Mouse (Mus musculus) CH12.LX (cell line): ENCODE measurements at regions not wholly inside any gene's neighbourhood (a gene's known extent, or its start where the extent isn't known, plus 50 kb on each side); places are given as distances from the start of the nearest gene placed in this dataset.
A peak's percentile ranks its signal among the peaks of the same experiment; 100 is the strongest.

Source experiments
- DNase-seq: peaks from one replicate; pipeline ENCODE4 v3.0.0-alpha.2; 2013; ENCODE audit errors: extremely low read depth
- H3K27ac ChIP-seq: 2 replicates; pipeline ENCODE4 v1.5.1; 2012; ENCODE audit warnings: low read depth, mild to moderate bottlenecking, control low read depth, moderate library complexity; ENCODE audit not compliant: insufficient read depth
- H3K27me3 ChIP-seq: replicated peaks from 2 replicates; pipeline ENCODE3; 2012; ENCODE audit warnings: inconsistent platforms
- H3K36me3 ChIP-seq, 2 experiments: replicated peaks in 1 of 2; 2 replicates each; pipeline versions ENCODE3 to v1.6.1; 2012; ENCODE audit warnings: inconsistent platforms in 1 of 2, low read length in 1 of 2, mild to moderate bottlenecking in 1 of 2, mixed read lengths in 1 of 2, moderate library complexity in 1 of 2; ENCODE audit not compliant: control insufficient read depth in 1 of 2, insufficient read depth in 1 of 2
- H3K4me1 ChIP-seq, 2 experiments: 2 replicates each; pipeline ENCODE4 v1.6.1; 2012; ENCODE audit warnings: inconsistent platforms in 1 of 2, moderate library complexity in 1 of 2; ENCODE audit not compliant: insufficient read depth in 2 of 2, control insufficient read depth in 1 of 2
- H3K4me2 ChIP-seq: 2 replicates; pipeline ENCODE4 v1.6.1; 2012; ENCODE audit warnings: low read depth, mild to moderate bottlenecking, control low read depth; ENCODE audit not compliant: poor library complexity, insufficient read depth, severe bottlenecking
- H3K4me3 ChIP-seq, 3 experiments: fragments of 150-350 bp in 1 of 3; sonication (generic) in 1 of 3; replicated peaks in 1 of 3; 2 replicates each; pipeline versions ENCODE3 to v1.5.1; 2011 to 2012; ENCODE audit warnings: low read depth in 2 of 3, low read length in 2 of 3, mild to moderate bottlenecking in 2 of 3, moderate library complexity in 2 of 3, control low read depth in 1 of 3, improper control_type of control experiment in 1 of 3, inconsistent platforms in 1 of 3, mixed read lengths in 1 of 3; ENCODE audit not compliant: poor library complexity in 1 of 3
- H3K79me2 ChIP-seq: replicated peaks from 2 replicates; pipeline ENCODE4 v1.6.1; 2012; ENCODE audit warnings: mild to moderate bottlenecking, moderate library complexity; ENCODE audit not compliant: control insufficient read depth, poor library complexity, insufficient read depth, severe bottlenecking; ENCODE audit errors: extremely low read depth
- H3K9ac ChIP-seq: 2 replicates; pipeline ENCODE4 v1.6.1; 2012; ENCODE audit warnings: low read depth, mild to moderate bottlenecking, control low read depth, moderate library complexity; ENCODE audit not compliant: insufficient read depth
- H3K9me3 ChIP-seq: replicated peaks from 2 replicates; pipeline ENCODE3; 2012; ENCODE audit warnings: low read length, inconsistent platforms, mixed read lengths
- CHD2 ChIP-seq: IDR thresholded peaks from 2 replicates; pipeline ENCODE4 v1.6.1; 2011; ENCODE audit warnings: low read length, improper control_type of control experiment
- E2F4 ChIP-seq: IDR thresholded peaks from 2 replicates; pipeline ENCODE4 v1.6.1; 2011; ENCODE audit warnings: low read depth, low read length, improper control_type of control experiment; ENCODE audit not compliant: insufficient replicate concordance
- ELF1 ChIP-seq: IDR thresholded peaks from 2 replicates; pipeline ENCODE4 v1.6.1; 2014; ENCODE audit warnings: low read depth, mild to moderate bottlenecking, inconsistent platforms, low read length, improper control_type of control experiment
- ETS1 ChIP-seq: conservative IDR thresholded peaks from 2 replicates; pipeline ENCODE4 v1.6.1; 2012; ENCODE audit warnings: low read depth, mild to moderate bottlenecking, inconsistent platforms, low read length, improper control_type of control experiment, moderate library complexity
- HCFC1 ChIP-seq: IDR thresholded peaks from 2 replicates; pipeline ENCODE4 v1.6.1; 2012; ENCODE audit warnings: low read depth, mild to moderate bottlenecking, inconsistent platforms, low read length, improper control_type of control experiment
- KAT2A ChIP-seq: IDR thresholded peaks from 2 replicates; pipeline ENCODE4 v1.6.1; 2012; ENCODE audit warnings: low read length, improper control_type of control experiment, inconsistent platforms; ENCODE audit not compliant: insufficient replicate concordance
- MXI1 ChIP-seq: IDR thresholded peaks from 2 replicates; pipeline ENCODE4 v1.6.1; 2011; ENCODE audit warnings: mild to moderate bottlenecking, low read depth, low read length, improper control_type of control experiment
- POLR2AphosphoS2 ChIP-seq: IDR thresholded peaks from 2 replicates; pipeline ENCODE4 v1.6.1; 2011; ENCODE audit warnings: low read depth, low read length, improper control_type of control experiment
- ZKSCAN1 ChIP-seq: IDR thresholded peaks from 2 replicates; pipeline ENCODE4 v1.6.1; 2012; ENCODE audit warnings: low read depth, inconsistent platforms, low read length, improper control_type of control experiment, borderline replicate concordance
- dilution Hi-C: fragments of 300-500 bp; cut with MboI; formaldehyde crosslinking; loops from 2 replicates; pipeline ENCODE4 v1.14.3; 2020; ENCODE audit warnings: low sequenced_read_pairs; ENCODE audit not compliant: extremely low pct_unique_long_range_greater_than_20kb, extremely low pct_ligation_motif_present
- in situ Hi-C: fragments of 300-500 bp; cut with MboI; formaldehyde crosslinking; loops from 3 replicates; pipeline ENCODE4 v1.14.3; 2019; ENCODE audit warnings: low sequenced_read_pairs, low pct_ligation_motif_present, low pct_unique_long_range_greater_than_20kb, mixed read lengths

GRCm38 (mm10) chr11:82668026-82668425 is 96.1 kb downstream of the Cct6b start:
- in situ Hi-C loops (no loop called here), dilution Hi-C loops (no loop called here)
- H3K9me3 ChIP-seq, result no peaks in the 10 kb centered on the region
- no peak overlapping the region for H3K27ac ChIP-seq
- peaks cover 71% of the 10 kb centered on the region for H3K27me3 ChIP-seq
- H3K36me3 ChIP-seq, result no peaks in the 10 kb centered on the region
- H3K4me3 ChIP-seq, result no peak overlapping the region
- H3K9ac ChIP-seq, result no peak overlapping the region
- H3K4me2 ChIP-seq, result no peak overlapping the region
- no peaks in the 10 kb centered on the region for H3K79me2 ChIP-seq
- peak; percentile 59 for DNase-seq
- TF ChIP-seq HCFC1 (peak; percentile 57), ELF1 (peak; percentile 72), CHD2 (no peak)
- peaks cover 5 to 11% of the 10 kb centered on the region in 2 experiments for H3K4me1 ChIP-seq

DNA sequence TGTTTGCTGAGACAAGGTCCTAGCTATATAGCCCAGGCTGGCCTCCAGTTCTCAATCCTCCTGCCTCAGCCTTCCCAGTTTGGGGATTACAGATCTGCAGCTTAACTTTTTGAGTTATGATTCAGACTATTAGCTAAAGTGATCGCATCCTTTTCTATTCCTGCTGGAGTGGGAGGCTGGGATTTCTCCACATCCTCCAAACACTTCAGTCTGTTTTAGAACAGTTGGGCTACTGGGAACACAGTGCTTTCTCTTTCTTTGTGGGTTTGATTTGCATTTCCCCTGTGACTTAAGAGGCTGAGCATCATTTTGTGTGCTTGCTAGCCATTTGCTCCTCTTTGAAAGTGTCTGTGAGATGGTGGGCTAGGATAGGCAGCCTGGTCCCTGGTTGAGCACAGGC is 100.0 kb downstream of the Cct6b start:
- H3K9me3 ChIP-seq, result no peaks in the 10 kb centered on the region
- no peak for TF ChIP-seq E2F4
- TF ChIP-seq POLR2AphosphoS2, result no peak
- dilution Hi-C loops, result no loop called here

DNA sequence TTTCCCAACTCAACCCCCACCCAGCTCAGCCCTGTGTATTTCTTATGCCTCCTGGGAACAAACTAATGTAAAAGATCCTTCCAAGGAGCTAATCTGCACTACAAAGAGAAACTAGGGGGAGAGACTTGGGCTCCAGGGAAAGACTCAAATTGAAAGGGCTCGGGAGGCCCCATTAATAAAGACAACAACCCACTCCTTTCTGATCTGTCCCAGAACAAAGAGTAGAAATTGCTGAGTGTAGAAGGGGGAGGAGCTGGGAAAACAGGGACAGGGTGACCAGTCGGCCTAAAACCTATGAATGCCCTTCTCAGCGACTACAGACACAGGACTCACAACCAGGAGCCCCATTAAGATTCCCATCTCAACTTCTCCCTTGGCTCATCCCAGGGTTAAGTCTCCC is 102.0 kb downstream of the Cct6b start:
- dilution Hi-C loops, result no loop called here
- Histone ChIP-seq H3K4me1 (peaks cover 0 to 3% of the 10 kb centered on the region in 2 experiments; a peak in 1 of 4 replicates), H3K27me3 (peaks cover 80% of the 10 kb centered on the region), H3K9me3 (no peaks in the 10 kb centered on the region), H3K79me2 (no peaks in the 10 kb centered on the region), H3K4me2 (no peak overlapping the region), H3K36me3 (no peaks in the 10 kb centered on the region), H3K4me3 (no peak overlapping the region), H3K27ac (no peak overlapping the region), H3K9ac (no peak overlapping the region)
- no peak for TF ChIP-seq KAT2A
- no peak for TF ChIP-seq MXI1
- TF ChIP-seq E2F4, result no peak
- TF ChIP-seq ETS1, result no peak
- no peak for TF ChIP-seq ZKSCAN1
- DNase-seq, result no peak
- in situ Hi-C loops, result no loop called here

More for the DNA sequence above, 100.0 kb downstream of the Cct6b start:
- H3K79me2 ChIP-seq, result no peaks in the 10 kb centered on the region
- H3K4me3 ChIP-seq, result no peak overlapping the region
- H3K9ac ChIP-seq, result no peak overlapping the region
- no peak overlapping the region for H3K4me2 ChIP-seq
- H3K36me3 ChIP-seq, result no peaks in the 10 kb centered on the region
- peak; percentile 14 for DNase-seq
- peaks cover 5 to 11% of the 10 kb centered on the region in 2 experiments for H3K4me1 ChIP-seq
- in situ Hi-C loops, result no loop called here
- H3K27me3 ChIP-seq, result peaks cover 73% of the 10 kb centered on the region
- H3K27ac ChIP-seq, result no peak overlapping the region
